Mouse (Mus musculus) cerebellum, adult 9-11 months (tissue): ENCODE measurements around the gene Kndc1.

Source experiments
- DNase-seq: peaks from one replicate; pipeline ENCODE4 v3.0.0; 2022

Gene Kndc1

GRCm38 (mm10) chr7:139951991-139952633, 57.6 kb downstream of the Kndc1 start:
- no peak for DNase-seq

DNA sequence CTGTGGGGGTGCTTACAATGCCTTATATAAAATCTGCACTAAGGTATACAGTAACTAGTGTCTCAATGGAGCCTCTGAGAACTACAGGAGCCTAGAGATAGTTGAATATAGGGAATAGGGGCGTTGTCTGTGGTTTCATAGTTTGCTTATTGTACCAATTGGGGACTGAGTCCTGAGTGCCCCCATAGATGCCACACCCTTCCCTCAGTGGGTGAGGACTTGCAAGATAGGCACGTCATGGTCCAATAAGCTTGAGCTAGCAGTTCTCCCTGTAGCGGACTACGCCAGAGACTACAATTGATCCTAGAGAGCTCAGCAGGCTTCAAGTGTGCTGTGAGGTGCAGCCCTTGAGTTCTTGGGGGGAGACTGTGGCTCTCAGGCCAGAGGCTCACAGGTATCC, 61.0 kb downstream of the Kndc1 start:
- DNase-seq = no peak

- DNase-seq = no peak
Observed at GRCm38 (mm10) chr7:139956658-139957057, 62.2 kb downstream of the Kndc1 start.

- no peak for DNase-seq
Observed at GRCm38 (mm10) chr7:139957437-139957836, 62.9 kb downstream of the Kndc1 start.

GRCm38 (mm10) chr7:139957958-139958357, 63.5 kb downstream of the Kndc1 start:
- DNase-seq = no peak

GRCm38 (mm10) chr7:139961141-139961540, 66.6 kb downstream of the Kndc1 start:
- DNase-seq = no peak

DNA sequence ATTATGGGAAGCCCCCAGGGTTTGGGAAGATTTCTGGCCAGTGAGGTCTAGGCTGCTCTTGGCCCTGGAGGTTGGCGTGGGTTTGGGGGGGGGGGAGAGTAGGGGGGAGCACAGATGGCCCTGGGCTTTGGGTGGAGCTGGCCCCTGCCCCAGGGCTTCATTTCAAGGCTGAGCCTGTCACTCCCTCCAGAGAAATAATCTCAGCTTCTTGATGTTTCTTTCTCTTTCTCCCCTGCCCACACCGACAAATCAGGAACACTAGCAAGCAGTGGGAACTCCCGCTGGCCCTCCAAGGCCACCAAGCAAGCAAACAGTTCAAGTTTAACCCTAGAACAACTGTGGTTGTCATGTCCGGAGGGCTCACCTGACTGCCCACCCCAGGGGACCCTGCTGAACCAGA, 69.3 kb downstream of the Kndc1 start:
- no peak for DNase-seq

DNA sequence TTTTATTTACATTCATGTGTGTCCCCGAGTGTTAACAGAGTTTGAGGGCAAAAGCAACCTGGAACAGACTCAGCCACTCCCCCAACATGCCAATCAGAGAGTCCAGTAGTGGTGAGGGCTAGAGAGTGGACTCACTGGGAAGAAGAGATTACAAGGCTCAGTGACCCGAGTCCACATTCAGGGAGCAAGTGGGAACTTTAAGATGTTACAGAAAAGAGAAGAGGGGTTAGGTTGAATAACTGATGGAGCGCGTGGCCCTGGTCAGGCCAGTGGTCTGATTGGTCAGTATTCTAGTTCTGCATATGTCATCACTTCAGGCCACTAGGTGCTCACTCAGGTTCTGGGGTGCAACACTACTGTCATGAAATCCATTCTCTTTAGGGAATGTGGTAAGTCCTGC, 72.7 kb downstream of the Kndc1 start:
- no peak for DNase-seq

GRCm38 (mm10) chr7:139968428-139968827, 73.9 kb downstream of the Kndc1 start:
- DNase-seq = no peak

GRCm38 (mm10) chr7:139969348-139970130, 75.0 kb downstream of the Kndc1 start:
- peak; percentile 71 for DNase-seq

GRCm38 (mm10) chr7:139970216-139970919, 75.9 kb downstream of the Kndc1 start:
- no peak for DNase-seq

GRCm38 (mm10) chr7:139970979-139971378, 76.5 kb downstream of the Kndc1 start:
- DNase-seq = no peak

- no peak for DNase-seq
Observed at GRCm38 (mm10) chr7:139971436-139971835, 76.9 kb downstream of the Kndc1 start.

DNA sequence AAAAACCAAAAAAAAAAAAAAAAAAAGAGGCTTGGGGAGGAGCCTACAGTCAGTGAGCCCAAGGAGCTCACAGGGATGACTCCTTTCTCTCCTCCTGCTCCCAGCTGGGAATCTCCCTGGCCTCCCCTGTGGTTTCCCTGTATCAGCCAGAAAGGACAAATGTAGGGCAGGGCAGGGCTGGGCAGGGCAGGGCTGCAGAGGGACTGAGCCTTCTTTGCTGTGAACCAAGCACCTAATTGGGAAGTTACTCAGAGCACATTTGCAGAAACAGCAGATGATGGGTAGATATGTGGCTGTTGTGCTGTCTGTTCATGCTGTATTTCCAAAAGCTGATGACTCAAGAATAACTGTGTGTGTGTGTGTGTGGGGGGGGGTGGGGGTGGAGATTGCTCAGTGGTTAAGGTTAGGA, 78.4 kb downstream of the Kndc1 start:
- no peak for DNase-seq

DNA sequence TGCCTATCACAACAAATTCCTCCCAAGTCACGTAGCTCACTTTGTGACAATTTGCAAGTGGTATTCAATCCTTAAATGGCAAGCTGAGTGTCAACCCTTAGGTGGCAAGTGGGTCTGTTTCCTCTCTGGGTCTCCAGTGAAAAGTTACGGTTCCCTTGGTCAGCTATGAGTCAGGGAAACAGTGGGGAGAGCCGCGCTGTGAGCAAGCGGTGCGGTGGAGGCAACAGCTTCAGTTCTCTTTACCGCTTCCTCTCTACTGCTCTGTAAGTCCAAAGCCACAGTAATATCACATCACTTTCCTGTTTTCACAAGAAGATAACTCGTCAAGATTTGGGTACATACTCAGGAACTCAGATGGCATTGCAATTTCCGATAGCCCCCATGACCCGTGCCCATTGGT, 79.8 kb downstream of the Kndc1 start:
- no peak for DNase-seq

DNA sequence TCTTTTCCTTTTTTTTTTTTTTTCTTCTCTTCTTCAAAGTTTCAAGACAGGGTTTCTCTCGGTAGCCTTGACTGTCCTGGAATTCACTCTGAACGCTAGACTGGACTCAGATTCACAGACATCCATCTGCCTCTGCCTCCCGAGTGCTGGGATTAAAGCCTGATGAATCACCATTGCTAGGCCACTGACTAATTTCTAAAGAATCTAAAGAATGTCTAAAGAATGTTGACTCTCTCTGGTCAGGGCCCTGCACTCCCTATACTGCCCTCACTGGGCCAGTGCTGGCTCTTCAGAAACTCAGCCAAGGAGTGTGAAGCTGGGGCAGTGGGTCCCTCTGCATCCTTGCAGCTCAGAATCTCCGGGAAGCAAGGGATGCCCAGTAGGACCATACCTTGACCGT, 81.0 kb downstream of the Kndc1 start:
- no peak for DNase-seq

DNA sequence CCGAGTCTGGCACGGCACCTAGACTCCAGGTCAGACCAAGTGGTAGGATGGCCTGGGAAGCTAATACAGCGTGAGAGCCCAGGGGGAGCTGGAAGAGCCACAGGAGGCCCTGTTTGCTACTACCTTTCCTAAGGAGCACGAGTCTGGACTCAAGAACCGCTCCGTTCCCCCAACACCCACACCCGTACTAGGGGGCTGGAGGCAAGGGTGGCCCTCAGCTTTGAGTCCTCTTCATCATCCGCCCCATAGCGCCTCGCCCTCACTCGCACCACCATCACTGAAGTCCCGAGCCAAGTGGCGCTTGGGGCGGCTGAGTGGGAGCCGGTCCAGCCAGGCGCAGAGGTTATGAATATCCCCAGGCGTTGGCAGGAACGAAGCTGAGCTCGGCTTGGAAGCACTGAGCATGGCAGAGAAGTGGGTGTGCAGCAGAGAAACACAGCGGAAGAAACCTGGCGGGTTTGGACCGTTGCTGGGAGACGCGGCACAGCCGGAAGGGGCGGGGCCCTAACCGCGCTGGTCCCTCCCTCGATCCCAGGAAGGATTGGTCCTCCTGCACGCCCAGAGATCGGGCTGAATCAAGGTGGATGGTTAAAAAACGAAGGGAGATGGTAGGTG, 83.9 kb downstream of the Kndc1 start, which contains the start of gene 6430531B16Rik:
Gene 6430531B16Rik (minus strand): TSS at position 478 of the 615 bp plus-strand sequence.
- DNase-seq = peak; percentile 84

GRCm38 (mm10) chr7:139979011-139979719, 84.7 kb downstream of the Kndc1 start:
- DNase-seq = peak; percentile 29

DNA sequence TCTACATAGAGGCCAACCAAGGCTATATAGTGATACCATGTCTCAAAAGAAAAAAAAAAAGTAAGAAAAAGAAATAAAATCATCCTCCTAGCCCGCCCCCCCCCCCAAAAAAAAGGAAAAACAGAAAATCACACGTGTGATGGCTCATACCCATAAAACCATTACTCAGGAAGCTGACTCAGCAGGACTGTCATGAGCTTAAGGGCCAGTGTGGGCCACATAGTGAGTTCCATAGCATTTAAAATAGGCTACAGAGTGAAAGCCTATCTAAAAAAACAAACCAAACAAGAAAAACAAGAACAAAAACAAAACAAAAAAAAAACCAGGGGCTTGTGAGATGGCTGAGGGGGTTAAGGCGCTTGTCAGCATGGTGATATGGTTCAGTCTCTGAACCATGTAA, 86.3 kb downstream of the Kndc1 start:
- no peak for DNase-seq

- no peak for DNase-seq
Observed at GRCm38 (mm10) chr7:139982058-139982457, 87.6 kb downstream of the Kndc1 start.

DNA sequence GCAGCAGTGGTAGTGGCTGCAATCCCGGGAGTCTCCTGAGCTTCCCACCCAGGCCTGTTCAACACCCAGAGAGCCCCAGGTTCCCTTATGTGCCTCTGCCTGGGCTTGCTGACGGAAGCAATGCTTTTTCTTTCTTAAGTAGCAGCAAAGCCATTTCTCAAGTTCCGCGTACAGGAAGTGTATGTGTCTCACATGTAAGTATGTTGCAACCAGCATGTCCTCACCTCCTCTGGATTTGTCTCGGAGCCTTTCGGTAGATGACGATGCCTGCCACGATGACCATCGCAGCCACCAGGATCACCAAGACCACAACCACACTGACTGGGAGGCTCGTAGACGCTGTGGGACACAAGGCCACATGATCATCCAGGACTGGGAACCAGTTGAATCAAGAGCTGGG, 90.0 kb downstream of the Kndc1 start:
- DNase-seq = no peak

DNA sequence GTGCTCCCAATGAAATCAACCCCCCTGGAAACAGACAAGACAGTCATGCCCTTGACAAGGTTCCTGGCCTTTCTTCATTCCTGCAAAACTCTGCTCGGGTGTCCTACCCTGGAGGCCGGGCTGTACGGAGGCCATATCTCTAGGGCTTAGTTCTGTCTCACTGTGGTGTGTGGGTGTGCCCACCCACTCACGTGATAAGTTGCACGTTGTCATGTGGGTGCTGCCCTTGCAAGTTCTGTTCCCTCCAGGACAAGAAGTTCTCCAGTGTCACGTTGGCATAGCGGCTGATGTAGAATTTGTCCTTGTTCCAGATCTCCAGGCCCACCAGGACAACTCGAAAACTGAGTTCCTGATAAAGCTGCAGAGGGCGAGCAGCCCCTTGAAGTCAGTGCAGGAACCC, 93.8 kb downstream of the Kndc1 start:
- DNase-seq = no peak
